ENCODE assay signal across 18 mouse cellular contexts in the genomic region with DNA sequence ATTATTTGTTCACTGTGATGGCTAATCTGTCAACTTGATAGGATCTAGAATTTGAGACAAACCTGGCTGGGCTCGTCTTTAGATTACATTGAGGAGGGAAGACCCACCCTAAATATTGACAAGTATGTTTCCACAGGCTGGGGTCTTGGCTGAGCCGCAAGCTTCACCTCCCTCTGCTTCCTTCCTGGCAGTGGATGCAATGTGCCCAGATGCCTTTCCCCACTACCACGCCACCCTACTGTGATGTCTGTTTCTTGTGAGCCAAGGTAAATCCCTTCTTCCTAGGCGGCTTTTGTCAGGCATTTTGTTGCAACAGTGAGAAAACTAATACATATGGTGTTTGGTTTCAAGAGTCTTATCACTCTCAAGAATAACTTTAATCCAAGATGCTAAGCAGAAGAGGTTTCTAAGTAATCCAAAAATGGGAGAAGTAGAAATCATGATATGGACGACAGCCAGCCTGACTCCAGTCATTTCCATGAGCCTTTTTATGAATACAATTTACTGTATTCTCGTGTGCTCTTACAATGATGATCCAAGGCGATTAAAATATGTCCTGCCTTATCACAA.
DNase-seq lines count a peak whose midpoint lies in the region; ATAC-seq lines count a peak whose summit lies in the region.
"Had no signal": no experiment of that assay in that cellular context is flagged by ENCODE, and none has a peak within 500 bp of the region (broad histone marks: within the 10 kb centered on the region; RNA-seq: fewer than 3 reads in every experiment).

No protein-coding gene starts in this region.

- no peak for DNase-seq in forebrain, embryonic 11.5 days (ENCODE audit: low spot score)
- no peak for DNase-seq in midbrain, embryonic 10.5 days (ENCODE audit: low spot score)
- peak; percentile 26 for DNase-seq in lung, postnatal 14 days
- no peak for DNase-seq in heart, adult 18-20 months
- DNase-seq: adrenal gland, postnatal 10 days; embryo, embryonic 11 days; gastrocnemius, postnatal 25 days; kidney, adult 8-10 months; kidney, postnatal 4 days; thymus, postnatal 36 days had no signal

- WGBS in forebrain, embryonic 13.5 days: 72% methylated on average over 7 of the region's 7 CpGs
- 77% methylated on average over 7 of the region's 7 CpGs for WGBS in forebrain, embryonic 11.5 days
- 70% methylated on average over 7 of the region's 7 CpGs for WGBS in hindbrain, embryonic 15.5 days
- WGBS in hindbrain, embryonic 16.5 days: 68% methylated on average over 7 of the region's 7 CpGs
- 70% methylated on average over 7 of the region's 7 CpGs for WGBS in midbrain, embryonic 15.5 days
- WGBS in midbrain, embryonic 10.5 days: 76% methylated on average over 7 of the region's 7 CpGs

- peaks cover 33% of the 10 kb centered on the region for H3K4me1 ChIP-seq in forebrain, embryonic 13.5 days
- H3K4me1 ChIP-seq in forebrain, embryonic 11.5 days (replicated peaks; ENCODE audit: control insufficient read depth, insufficient read depth, low read length): 0 out of 2 replicates have a peak, but pooled peaks cover 2% of the 10 kb centered on the region
- H3K4me1 ChIP-seq in hindbrain, embryonic 15.5 days (replicated peaks): peaks cover 21% of the 10 kb centered on the region
- H3K4me1 ChIP-seq in hindbrain, embryonic 16.5 days (ENCODE audit: control insufficient read depth, insufficient read depth, low read depth, low read length): peaks cover 13% of the 10 kb centered on the region
- H3K4me1 ChIP-seq in midbrain, embryonic 15.5 days: 0 out of 2 replicates have a peak, but pooled peaks cover 4% of the 10 kb centered on the region
- H3K4me1 ChIP-seq in midbrain, embryonic 10.5 days: no peaks in the 10 kb centered on the region; the same call in 1 of the 2 replicates
- H3K4me1 ChIP-seq: limb, embryonic 10.5 days had no signal

- no peak overlapping the region for H3K27ac ChIP-seq in forebrain, embryonic 13.5 days
- no peak overlapping the region for H3K27ac ChIP-seq in forebrain, embryonic 11.5 days (ENCODE audit: low read depth, low read length)
- H3K27ac ChIP-seq in hindbrain, embryonic 15.5 days (replicated peaks): 0 out of 2 replicates have a peak overlapping the region, but pooled peaks have one; percentile 60
- H3K27ac ChIP-seq in hindbrain, embryonic 16.5 days (ENCODE audit: low read depth, low read length): no peak overlapping the region
- H3K27ac ChIP-seq in midbrain, embryonic 15.5 days: 0 out of 2 replicates have a peak overlapping the region, but pooled peaks have one; percentile 29
- H3K27ac ChIP-seq in midbrain, embryonic 10.5 days (replicated peaks): no peak overlapping the region
- H3K27ac ChIP-seq: embryonic facial prominence, embryonic 15.5 days; limb, embryonic 10.5 days had no signal

- H3K9me3 ChIP-seq in forebrain, embryonic 13.5 days (replicated peaks): no peaks in the 10 kb centered on the region
- no peaks in the 10 kb centered on the region for H3K9me3 ChIP-seq in forebrain, embryonic 11.5 days (ENCODE audit: control insufficient read depth, low read length)
- no peaks in the 10 kb centered on the region for H3K9me3 ChIP-seq in hindbrain, embryonic 15.5 days
- no peaks in the 10 kb centered on the region for H3K9me3 ChIP-seq in hindbrain, embryonic 16.5 days (ENCODE audit: control insufficient read depth, low read length)
- H3K9me3 ChIP-seq in midbrain, embryonic 15.5 days: no peaks in the 10 kb centered on the region
- 0 out of 2 replicates have a peak, but pooled peaks cover 8% of the 10 kb centered on the region for H3K9me3 ChIP-seq in midbrain, embryonic 10.5 days (replicated peaks)
- H3K9me3 ChIP-seq: embryonic facial prominence, embryonic 15.5 days; limb, embryonic 10.5 days had no signal

- no peak overlapping the region for H3K4me2 ChIP-seq in forebrain, embryonic 13.5 days
- no peak overlapping the region for H3K4me2 ChIP-seq in forebrain, embryonic 11.5 days (ENCODE audit: low read depth, low read length, severe bottlenecking)
- no peak overlapping the region for H3K4me2 ChIP-seq in hindbrain, embryonic 15.5 days
- H3K4me2 ChIP-seq in hindbrain, embryonic 16.5 days (ENCODE audit: low read length): no peak overlapping the region
- no peak overlapping the region for H3K4me2 ChIP-seq in midbrain, embryonic 15.5 days
- H3K4me2 ChIP-seq: embryonic facial prominence, embryonic 15.5 days; liver, embryonic 11.5 days had no signal

- no peak overlapping the region for H3K9ac ChIP-seq in forebrain, embryonic 13.5 days
- no peak overlapping the region for H3K9ac ChIP-seq in forebrain, embryonic 11.5 days (ENCODE audit: low read length)
- H3K9ac ChIP-seq in hindbrain, embryonic 15.5 days: no peak overlapping the region
- H3K9ac ChIP-seq in hindbrain, embryonic 16.5 days (ENCODE audit: low read depth, low read length): no peak overlapping the region
- H3K9ac ChIP-seq in midbrain, embryonic 15.5 days: no peak overlapping the region
- H3K9ac ChIP-seq: embryonic facial prominence, embryonic 15.5 days had no signal

- H3K27me3 ChIP-seq in forebrain, embryonic 13.5 days: no peaks in the 10 kb centered on the region
- no peaks in the 10 kb centered on the region for H3K27me3 ChIP-seq in forebrain, embryonic 11.5 days (ENCODE audit: control insufficient read depth, insufficient read depth, low read length)
- H3K27me3 ChIP-seq in hindbrain, embryonic 15.5 days: no peaks in the 10 kb centered on the region
- H3K27me3 ChIP-seq in hindbrain, embryonic 16.5 days (replicated peaks; ENCODE audit: control insufficient read depth, insufficient read depth, low read length): no peaks in the 10 kb centered on the region
- no peaks in the 10 kb centered on the region for H3K27me3 ChIP-seq in midbrain, embryonic 15.5 days (replicated peaks)
- no peaks in the 10 kb centered on the region for H3K27me3 ChIP-seq in midbrain, embryonic 10.5 days (ENCODE audit: low read depth, poor library complexity, severe bottlenecking)
- H3K27me3 ChIP-seq: embryonic facial prominence, embryonic 15.5 days had no signal

- H3K36me3 ChIP-seq in forebrain, embryonic 13.5 days (ENCODE audit: poor library complexity, severe bottlenecking): no peaks in the 10 kb centered on the region
- H3K36me3 ChIP-seq in forebrain, embryonic 11.5 days (ENCODE audit: control insufficient read depth, insufficient read depth, low read length): no peaks in the 10 kb centered on the region
- no peaks in the 10 kb centered on the region for H3K36me3 ChIP-seq in hindbrain, embryonic 15.5 days
- H3K36me3 ChIP-seq in hindbrain, embryonic 16.5 days (ENCODE audit: control insufficient read depth, insufficient read depth, low read length): no peaks in the 10 kb centered on the region
- H3K36me3 ChIP-seq in midbrain, embryonic 15.5 days (replicated peaks): no peaks in the 10 kb centered on the region
- peaks cover 7% of the 10 kb centered on the region for H3K36me3 ChIP-seq in midbrain, embryonic 10.5 days
- H3K36me3 ChIP-seq: embryonic facial prominence, embryonic 15.5 days; limb, embryonic 10.5 days had no signal

- no peak overlapping the region for H3K4me3 ChIP-seq in forebrain, embryonic 13.5 days
- H3K4me3 ChIP-seq in forebrain, embryonic 11.5 days (ENCODE audit: low read depth, low read length): no peak overlapping the region
- H3K4me3 ChIP-seq in hindbrain, embryonic 15.5 days: no peak overlapping the region
- no peak overlapping the region for H3K4me3 ChIP-seq in hindbrain, embryonic 16.5 days (ENCODE audit: low read length)
- no peak overlapping the region for H3K4me3 ChIP-seq in midbrain, embryonic 15.5 days
- H3K4me3 ChIP-seq in midbrain, embryonic 10.5 days: no peak overlapping the region
- H3K4me3 ChIP-seq: embryonic facial prominence, embryonic 15.5 days; limb, embryonic 10.5 days had no signal

- peak; percentile 14; the same call in 1 of the 2 replicates for ATAC-seq in forebrain, embryonic 13.5 days
- no peak for ATAC-seq in forebrain, embryonic 11.5 days (replicated peaks; ENCODE audit: low FRiP score)
- no peak for ATAC-seq in hindbrain, embryonic 15.5 days (ENCODE audit: low FRiP score, low read depth)
- no peak for ATAC-seq in hindbrain, embryonic 16.5 days
- no peak for ATAC-seq in midbrain, embryonic 15.5 days (replicated peaks)
- ATAC-seq: inflammation-experienced regulatory T-cells, adult 6 months had no signal

Comparison
In these comparisons a context has a peak if more than half of its experiments do, and no peak if none do; other contexts are left out.
1. H3K27ac ChIP-seq: peak in hindbrain, embryonic 15.5 days (single experiment) and midbrain, embryonic 15.5 days (single experiment); none in forebrain, embryonic 13.5 days (single experiment), forebrain, embryonic 11.5 days (single experiment), hindbrain, embryonic 16.5 days (single experiment) and midbrain, embryonic 10.5 days (single experiment).